Mouse (Mus musculus) cerebellum, adult 2 months (tissue): Measurements from ENCODE around the gene Hoxa7.

ENCODE experiments used
- CTCF ChIP-seq: fragments of 200-500 bp; IDR thresholded peaks from 2 replicates; pipeline ENCODE4 v1.5.1; 2011; ENCODE audit warnings: low read depth, mild to moderate bottlenecking, control low read depth, low read length, moderate library complexity, borderline replicate concordance; ENCODE audit not compliant: insufficient read depth
- POLR2A ChIP-seq: fragments of 200-500 bp; IDR thresholded peaks from 2 replicates; pipeline ENCODE4 v1.6.1; 2011; ENCODE audit warnings: low read length, control low read depth, borderline replicate concordance; ENCODE audit not compliant: insufficient read depth

DNA sequence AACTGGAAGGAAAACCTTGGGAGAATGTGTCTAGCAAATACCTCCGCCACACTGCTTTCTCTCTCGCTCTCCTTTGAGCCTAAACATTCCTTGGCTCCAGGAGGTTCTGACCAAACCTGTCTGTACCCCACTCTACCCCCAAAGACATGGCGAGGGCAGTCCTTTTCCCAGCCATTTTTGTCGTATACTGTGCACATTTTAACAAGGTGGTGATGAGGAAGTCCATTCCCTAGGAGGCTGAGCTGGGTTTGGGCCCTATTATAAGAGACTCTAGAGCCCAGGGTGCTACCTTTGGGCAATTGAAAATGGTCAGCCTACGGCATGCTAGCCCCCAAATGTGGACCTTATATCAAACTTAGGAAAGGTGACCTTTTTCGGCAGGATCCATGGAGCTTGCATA, 14.2 kb upstream of the Hoxa7 start:
- TF ChIP-seq POLR2A (no peak), CTCF (no peak)
